Mouse (Mus musculus) MEL (cell line): ENCODE measurements around the gene Add1. TPM values are rescaled to one million over a fixed set of nuclear protein-coding genes. Genes with fewer than 3 reads are reported as not detected.

ENCODE experiments used
- DNase-seq: peaks from one replicate; pipeline ENCODE4 v3.0.0; 2011; ENCODE audit warnings: low read depth, low spot score
- H3K27ac ChIP-seq: 2 replicates; pipeline ENCODE4 v1.5.1; 2012; ENCODE audit warnings: low read depth, mild to moderate bottlenecking, control low read depth, low read length, moderate library complexity; ENCODE audit not compliant: control insufficient read depth
- H3K27me3 ChIP-seq, 2 experiments: fragments of 150-350 bp in 1 of 2; sonication (generic) in 1 of 2; 2 replicates each; pipeline ENCODE4 v1.6.1; 2012; ENCODE audit warnings: low read length in 2 of 2, mild to moderate bottlenecking in 2 of 2, improper control_type of control experiment in 1 of 2, moderate library complexity in 1 of 2; ENCODE audit not compliant: insufficient read depth in 2 of 2, control insufficient read depth in 1 of 2
- H3K36me3 ChIP-seq, 2 experiments: 2 replicates each; pipeline ENCODE4 v1.6.1; 2012 to 2014; ENCODE audit warnings: low read length in 2 of 2, improper control_type of control experiment in 1 of 2, inconsistent platforms in 1 of 2, mild to moderate bottlenecking in 1 of 2; ENCODE audit not compliant: insufficient read depth in 2 of 2, control insufficient read depth in 1 of 2
- H3K4me1 ChIP-seq, 2 experiments: fragments of 150-350 bp in 1 of 2; sonication (generic) in 1 of 2; 2 replicates each; pipeline ENCODE4 v1.6.1; 2012; ENCODE audit warnings: low read length in 2 of 2, improper control_type of control experiment in 1 of 2, mild to moderate bottlenecking in 1 of 2; ENCODE audit not compliant: insufficient read depth in 2 of 2, control insufficient read depth in 1 of 2
- H3K4me3 ChIP-seq, 2 experiments: fragments of 150-350 bp in 1 of 2; sonication (generic) in 1 of 2; 2 replicates each; pipeline ENCODE4 v1.5.1; 2012; ENCODE audit warnings: low read depth in 2 of 2, low read length in 2 of 2, mild to moderate bottlenecking in 2 of 2, moderate library complexity in 2 of 2, control low read depth in 1 of 2, improper control_type of control experiment in 1 of 2; ENCODE audit not compliant: control insufficient read depth in 1 of 2, insufficient read depth in 1 of 2
- H3K79me2 ChIP-seq: 2 replicates; pipeline ENCODE4 v1.6.1; 2012; ENCODE audit warnings: mild to moderate bottlenecking, low read length, moderate library complexity; ENCODE audit not compliant: control insufficient read depth, poor library complexity, insufficient read depth
- H3K9ac ChIP-seq: 2 replicates; pipeline ENCODE4 v1.6.1; 2012; ENCODE audit warnings: low read depth, mild to moderate bottlenecking, control low read depth, low read length, moderate library complexity; ENCODE audit not compliant: control insufficient read depth, poor library complexity, severe bottlenecking
- H3K9me3 ChIP-seq: fragments of 150-350 bp; sonication (generic); replicated peaks from 2 replicates; pipeline ENCODE4 v1.6.1; 2012; ENCODE audit warnings: mild to moderate bottlenecking, low read length, improper control_type of control experiment, moderate library complexity; ENCODE audit not compliant: insufficient read depth
- CHD1 ChIP-seq: IDR thresholded peaks from 2 replicates; pipeline ENCODE4 v1.6.1; 2012; ENCODE audit warnings: low read depth, mild to moderate bottlenecking, inconsistent platforms, low read length, improper control_type of control experiment
- CTCF ChIP-seq, 3 experiments: IDR thresholded peaks in 2 of 3; conservative IDR thresholded peaks in 1 of 3; 2 replicates each; pipeline ENCODE4 v1.5.1; 2011 to 2012; ENCODE audit warnings: low read length in 3 of 3, low read depth in 2 of 3, mild to moderate bottlenecking in 2 of 3, improper control_type of control experiment in 1 of 3, inconsistent platforms in 1 of 3, mixed read lengths in 1 of 3, moderate library complexity in 1 of 3; ENCODE audit not compliant: control insufficient read depth in 1 of 3, insufficient read depth in 1 of 3, poor library complexity in 1 of 3, severe bottlenecking in 1 of 3
- E2F4 ChIP-seq: IDR thresholded peaks from 2 replicates; pipeline ENCODE4 v1.6.1; 2011; ENCODE audit warnings: low read depth, low read length, improper control_type of control experiment, borderline replicate concordance
- ELF1 ChIP-seq: IDR thresholded peaks from 2 replicates; pipeline ENCODE4 v1.6.1; 2014; ENCODE audit warnings: low read depth, mild to moderate bottlenecking, inconsistent platforms, low read length, improper control_type of control experiment, moderate library complexity
- EP300 ChIP-seq, 2 experiments: IDR thresholded peaks; 2 replicates each; pipeline ENCODE4 v1.6.1; 2011; ENCODE audit warnings: improper control_type of control experiment in 2 of 2, low read length in 2 of 2, low read depth in 1 of 2, mild to moderate bottlenecking in 1 of 2
- GABPA ChIP-seq: IDR thresholded peaks from 2 replicates; pipeline ENCODE4 v1.6.1; 2012; ENCODE audit warnings: low read depth, mild to moderate bottlenecking, inconsistent platforms, low read length, improper control_type of control experiment, moderate library complexity
- HCFC1 ChIP-seq: IDR thresholded peaks from 2 replicates; pipeline ENCODE4 v1.6.1; 2012; ENCODE audit warnings: low read depth, mild to moderate bottlenecking, inconsistent platforms, low read length, improper control_type of control experiment, moderate library complexity
- KAT2A ChIP-seq: conservative IDR thresholded peaks from 2 replicates; pipeline ENCODE4 v1.6.1; 2012; ENCODE audit warnings: low read depth, low read length, improper control_type of control experiment, inconsistent platforms
- MAFK ChIP-seq: IDR thresholded peaks from 2 replicates; pipeline ENCODE4 v1.6.1; 2011; ENCODE audit warnings: low read depth, mild to moderate bottlenecking, low read length, improper control_type of control experiment, borderline replicate concordance
- MEF2A ChIP-seq: IDR thresholded peaks from 2 replicates; pipeline ENCODE4 v1.6.1; 2014; ENCODE audit warnings: low read depth, mild to moderate bottlenecking, inconsistent platforms, low read length, improper control_type of control experiment; ENCODE audit not compliant: poor library complexity, insufficient replicate concordance, severe bottlenecking; ENCODE audit errors: extremely low read depth
- MYC ChIP-seq: IDR thresholded peaks from 2 replicates; pipeline ENCODE4 v1.6.1; 2011; ENCODE audit warnings: low read depth, mild to moderate bottlenecking, low read length, improper control_type of control experiment, moderate library complexity
- NRF1 ChIP-seq: IDR thresholded peaks from 2 replicates; pipeline ENCODE4 v1.6.1; 2014; ENCODE audit warnings: low read depth, mild to moderate bottlenecking, inconsistent platforms, low read length, improper control_type of control experiment, moderate library complexity; ENCODE audit not compliant: poor library complexity, insufficient read depth, severe bottlenecking
- POLR2A ChIP-seq, 2 experiments: IDR thresholded peaks; 2 replicates each; pipeline ENCODE4 v1.6.1; 2011 to 2012; ENCODE audit warnings: low read length in 2 of 2, mild to moderate bottlenecking in 2 of 2, control low read depth in 1 of 2, improper control_type of control experiment in 1 of 2, low read depth in 1 of 2, moderate library complexity in 1 of 2; ENCODE audit not compliant: control insufficient read depth in 1 of 2, insufficient read depth in 1 of 2, poor library complexity in 1 of 2
- POLR2AphosphoS2 ChIP-seq: IDR thresholded peaks from 2 replicates; pipeline ENCODE4 v1.6.1; 2011; ENCODE audit warnings: low read length, improper control_type of control experiment
- POLR2AphosphoS5 ChIP-seq: IDR thresholded peaks from 2 replicates; pipeline ENCODE4 v1.6.1; 2012; ENCODE audit warnings: low read depth, borderline replicate concordance, mild to moderate bottlenecking, inconsistent platforms, low read length, moderate library complexity, mixed read lengths
- RAD21 ChIP-seq: IDR thresholded peaks from 2 replicates; pipeline ENCODE4 v1.6.1; 2011; ENCODE audit warnings: mild to moderate bottlenecking, low read depth, low read length, improper control_type of control experiment
- RCOR1 ChIP-seq: IDR thresholded peaks from 2 replicates; pipeline ENCODE4 v1.6.1; 2012; ENCODE audit warnings: low read depth, mild to moderate bottlenecking, inconsistent platforms, low read length, improper control_type of control experiment
- SIN3A ChIP-seq: IDR thresholded peaks from 2 replicates; pipeline ENCODE4 v1.6.1; 2012; ENCODE audit warnings: low read length, improper control_type of control experiment, inconsistent platforms
- SMC3 ChIP-seq: IDR thresholded peaks from 2 replicates; pipeline ENCODE4 v1.6.1; 2011; ENCODE audit warnings: low read depth, low read length, improper control_type of control experiment
- TAL1 ChIP-seq: IDR thresholded peaks from 2 replicates; pipeline ENCODE4 v1.6.1; 2012; ENCODE audit warnings: mild to moderate bottlenecking, inconsistent platforms, low read length, moderate library complexity, mixed read lengths
- TBP ChIP-seq: IDR thresholded peaks from 2 replicates; pipeline ENCODE4 v1.8.0; 2011; ENCODE audit warnings: low read depth, low read length, improper control_type of control experiment
- TCF12 ChIP-seq: IDR thresholded peaks from 2 replicates; pipeline ENCODE4 v1.6.1; 2014; ENCODE audit warnings: low read depth, mild to moderate bottlenecking, inconsistent platforms, low read length, improper control_type of control experiment, moderate library complexity
- UBTF ChIP-seq: IDR thresholded peaks from 2 replicates; pipeline ENCODE4 v1.6.1; 2012; ENCODE audit warnings: low read depth, mild to moderate bottlenecking, inconsistent platforms, low read length, improper control_type of control experiment, moderate library complexity, borderline replicate concordance; ENCODE audit not compliant: insufficient read depth
- USF1 ChIP-seq: IDR thresholded peaks from 2 replicates; pipeline ENCODE4 v1.6.1; 2014; ENCODE audit warnings: low read depth, mild to moderate bottlenecking, inconsistent platforms, low read length, improper control_type of control experiment, moderate library complexity
- ZMIZ1 ChIP-seq: IDR thresholded peaks from 2 replicates; pipeline ENCODE4 v1.6.1; 2012; ENCODE audit warnings: low read depth, mild to moderate bottlenecking, inconsistent platforms, low read length, improper control_type of control experiment, moderate library complexity
- polyA plus RNA-seq, 2 experiments: library from polyadenylated mRNA; stranded (reverse) in 1 of 2; unstranded in 1 of 2; fragments of >175 nt in 1 of 2; fragments of >200 nt in 1 of 2; gene quantifications; 2 replicates each; pipeline versions ENCODE4 v1.2.1 to v1.2.4; 2012; ENCODE audit warnings: low replicate concordance in 2 of 2, low read depth in 1 of 2; ENCODE audit not compliant: insufficient read length in 2 of 2, insufficient read depth in 1 of 2, missing spikeins in 1 of 2
- total RNA-seq: library from RNA; depleted of rRNA; stranded (reverse); fragments of 300-350 nt; gene quantifications from 2 replicates; pipeline ENCODE4 v1.2.3, GENCODE M21; 2012

Add1 gene
- total and polyA plus RNA-seq, 3 experiments: 79.3 to 127 TPM; not detected in 1

DNA sequence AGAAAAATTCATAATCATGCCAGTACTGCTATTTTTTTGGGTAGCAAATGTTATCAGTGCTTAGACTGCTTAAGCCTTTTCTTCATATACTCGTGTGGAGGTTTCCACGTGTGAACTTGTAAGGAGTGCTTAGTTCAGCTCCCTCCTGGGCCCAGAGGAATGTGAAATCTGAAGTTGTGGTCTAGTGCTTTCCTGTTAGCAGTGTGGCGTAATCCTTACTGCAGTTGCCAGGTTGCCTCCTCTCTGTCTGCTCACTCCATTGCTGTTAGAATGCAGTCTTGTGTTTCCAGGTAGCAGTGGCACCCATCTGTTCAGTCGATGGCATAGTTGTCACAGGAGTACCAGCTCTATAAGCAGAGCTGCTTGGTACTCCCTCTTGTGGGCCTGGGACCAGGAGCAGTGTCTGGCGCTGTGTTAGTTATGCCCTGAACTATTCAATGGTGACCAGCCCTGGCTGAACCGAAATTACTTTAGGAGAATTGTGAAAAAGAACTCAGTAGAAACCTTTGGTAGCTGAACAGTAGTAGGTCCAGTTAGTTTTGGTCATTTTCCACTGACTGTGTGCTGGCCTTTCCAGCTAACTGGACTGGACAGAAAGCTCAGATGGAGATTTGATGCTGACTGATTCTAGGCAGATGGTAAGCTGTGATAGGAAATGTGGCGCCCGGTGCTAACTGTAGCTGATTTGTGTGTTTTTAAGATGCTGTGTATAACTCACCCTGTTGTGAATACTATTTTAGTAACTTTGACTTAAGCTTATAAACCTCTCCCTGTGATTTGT lies 33.8 kb downstream of the Add1 start:
- H3K9ac ChIP-seq: no peak overlapping the region
- TF ChIP-seq ELF1: no peak
- TF ChIP-seq RAD21: no peak
- TF ChIP-seq CHD1: no peak
- no peak for TF ChIP-seq RCOR1
- no peak for TF ChIP-seq TAL1
- no peak for TF ChIP-seq UBTF
- no peak for TF ChIP-seq NRF1
- no peak for TF ChIP-seq TCF12
- TF ChIP-seq MYC: no peak
- no peak for TF ChIP-seq MAFK
- no peaks in the 10 kb centered on the region for H3K79me2 ChIP-seq
- no peaks in the 10 kb centered on the region for H3K4me1 ChIP-seq
- H3K27ac ChIP-seq: no peak overlapping the region
- peaks cover 0 to 10% of the 10 kb centered on the region in 2 experiments; a peak in 2 of 4 replicates for H3K36me3 ChIP-seq
- H3K27me3 ChIP-seq: no peaks in the 10 kb centered on the region
- no peak for DNase-seq
- no peak overlapping the region for H3K4me3 ChIP-seq
- no peaks in the 10 kb centered on the region for H3K9me3 ChIP-seq

GRCm38 (mm10) chr5:34608226-34608625 lies 34.8 kb downstream of the Add1 start:
- peaks cover 0 to 12% of the 10 kb centered on the region in 2 experiments; a peak in 2 of 4 replicates for H3K36me3 ChIP-seq
- no peak overlapping the region for H3K9ac ChIP-seq
- no peak overlapping the region for H3K27ac ChIP-seq
- no peak overlapping the region for H3K4me3 ChIP-seq
- TF ChIP-seq MEF2A (no peak), TAL1 (no peak), ELF1 (no peak), ZMIZ1 (no peak), GABPA (no peak), SMC3 (no peak), RCOR1 (no peak), TBP (no peak), E2F4 (no peak), EP300 (IDR thresholded peaks at IDR 0.05; ENCODE audit: low read depth in 1 of 2, low read length in 2 of 2) (no peak), CTCF (IDR thresholded peaks at IDR 0.05 in 2 of 3, conservative IDR thresholded peaks at IDR 0.05 in 1 of 3; ENCODE audit: control insufficient read depth in 1 of 3, insufficient read depth in 1 of 3, low read depth in 2 of 3, low read length in 3 of 3, poor library complexity in 1 of 3, severe bottlenecking in 1 of 3) (no peak), SIN3A (no peak), POLR2AphosphoS5 (no peak), POLR2A (IDR thresholded peaks at IDR 0.05; ENCODE audit: control insufficient read depth in 1 of 2, insufficient read depth in 1 of 2, low read depth in 1 of 2, low read length in 2 of 2, poor library complexity in 1 of 2) (no peak), NRF1 (no peak), HCFC1 (no peak), POLR2AphosphoS2 (no peak), KAT2A (no peak), USF1 (no peak)
- no peaks in the 10 kb centered on the region for H3K4me1 ChIP-seq
- H3K9me3 ChIP-seq: no peaks in the 10 kb centered on the region
- H3K27me3 ChIP-seq: no peaks in the 10 kb centered on the region
- H3K79me2 ChIP-seq: no peaks in the 10 kb centered on the region
- no peak for DNase-seq
